Mouse (Mus musculus) inflammation-experienced regulatory T-cells (primary cell): ENCODE measurements around the gene Ifi27l2a. TPM values are rescaled to one million over a fixed set of nuclear protein-coding genes. Genes with fewer than 3 reads are reported as not detected.

ENCODE experiments used
- polyA plus RNA-seq, 2 experiments: library from polyadenylated mRNA; unstranded; fragments of 100-300 nt; shearing (Covaris generic); gene quantifications; one replicate each; pipeline ENCODE4 v1.2.1; 2017

Ifi27l2a gene
- 1,000 to 10,000 TPM in 1 of 2 experiments, 100 to 1,000 TPM in 1; 502 to 1,133 TPM for polyA plus RNA-seq

GRCm38 (mm10) chr12:103443524-103443923 lies at the start of gene Ifi27l2a:
Gene Ifi27l2a, minus strand, starts transcription at chr12:103443680.

DNA sequence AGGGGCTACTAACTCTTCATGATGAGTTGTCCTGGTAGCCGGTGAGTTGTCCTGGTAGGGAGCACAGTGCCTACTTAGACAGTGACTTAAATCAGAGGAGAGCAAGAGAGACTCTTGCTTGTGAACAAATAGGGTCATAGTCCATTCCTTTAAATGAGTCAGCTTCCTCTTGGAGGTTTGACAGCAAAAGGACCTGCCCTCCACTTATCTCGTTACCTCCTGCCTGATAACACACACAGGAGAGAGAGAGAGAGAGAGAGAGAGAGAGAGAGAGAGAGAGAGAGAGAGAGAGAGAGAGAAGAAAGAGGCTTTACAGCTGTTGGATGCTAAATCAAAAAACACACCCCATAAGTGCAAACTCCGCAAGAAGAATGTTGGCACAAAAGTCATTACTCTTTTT lies 13.7 kb upstream of the Ifi27l2a start, which contains the start of gene Ifi27l2b:
Gene Ifi27l2b (minus strand): TSS at position 84 of the 400 bp plus-strand sequence.

DNA sequence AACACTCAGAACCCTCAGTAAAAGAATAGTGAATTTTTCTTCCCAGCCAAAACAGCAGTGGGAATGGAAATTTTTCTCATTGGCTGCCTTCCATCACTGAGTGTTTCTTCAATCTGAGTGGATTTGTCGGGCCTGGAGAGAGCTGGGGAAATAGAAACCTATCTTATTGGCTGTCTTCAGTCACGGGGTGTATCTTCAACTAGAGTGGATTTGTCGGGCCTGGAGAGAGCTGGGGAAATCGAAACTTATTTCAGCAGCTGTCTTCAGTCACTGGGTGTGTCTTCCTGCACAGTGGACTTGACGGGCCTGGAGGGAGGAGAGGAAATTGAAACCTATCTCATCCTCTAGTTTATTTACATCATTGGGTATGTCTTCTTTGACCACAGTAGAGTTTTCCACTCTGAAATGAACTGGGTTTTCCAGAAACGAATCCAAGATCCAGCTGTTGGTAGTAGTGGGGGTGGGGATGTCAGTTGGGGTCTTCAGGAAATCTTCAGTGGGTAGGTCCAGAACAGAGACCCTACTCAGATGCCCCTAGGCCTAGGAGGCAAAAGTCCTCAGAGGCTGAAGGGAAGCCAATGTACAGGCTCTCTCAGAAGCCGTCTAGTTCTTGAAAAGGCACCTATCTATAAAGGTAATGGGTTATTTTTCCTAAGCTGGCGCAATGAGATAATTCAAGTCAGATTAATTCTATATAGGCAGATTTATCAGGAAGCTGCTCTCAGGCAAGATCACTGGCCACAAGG lies 9.3 kb downstream of the Ifi27l2a start, which contains the start of gene Ifi27:
Gene Ifi27 (plus strand): TSS at position 226 of the 746 bp plus-strand sequence.

DNA sequence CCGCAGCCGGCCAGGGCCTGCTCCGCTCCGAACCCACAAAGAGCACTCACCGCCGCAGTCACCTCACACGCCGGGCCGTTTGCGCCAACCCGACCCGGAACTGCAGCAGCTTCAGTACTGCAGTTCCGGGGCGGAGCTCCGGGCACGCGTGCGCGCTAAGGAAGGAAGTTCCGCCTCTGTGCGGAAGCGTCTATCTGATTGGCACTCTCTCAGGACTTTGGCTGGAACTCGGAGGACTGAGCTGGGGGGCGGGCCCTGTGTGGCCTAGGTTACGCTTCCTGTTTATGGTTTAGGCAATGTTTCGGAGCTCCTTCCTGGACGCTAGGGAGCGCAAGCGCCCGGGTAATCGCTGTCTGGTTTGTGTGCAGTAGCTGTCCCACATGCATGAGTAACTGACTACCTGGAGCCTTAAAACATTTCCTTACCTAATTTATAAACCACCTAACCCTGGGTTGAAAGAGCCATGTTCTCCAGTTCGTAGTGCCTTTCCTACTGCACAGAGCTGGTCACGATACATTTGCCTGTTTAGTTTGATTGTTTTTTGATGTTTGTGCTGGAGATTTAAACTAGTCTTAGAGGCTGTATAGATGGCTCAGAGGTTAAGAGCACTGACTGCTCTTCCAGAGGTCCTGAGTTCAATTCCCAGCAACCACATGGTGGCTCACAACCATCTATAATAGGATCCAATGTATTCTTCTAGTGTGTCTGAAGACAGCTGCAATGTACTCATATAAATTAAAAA lies 17.6 kb downstream of the Ifi27l2a start, which contains the start of gene Ddx24:
Gene Ddx24 (minus strand): TSS at position 102 of the 742 bp plus-strand sequence.

GRCm38 (mm10) chr12:103407720-103408119 lies 35.8 kb downstream of the Ifi27l2a start, which contains the start of gene 9330161L09Rik:
Gene 9330161L09Rik, minus strand, starts transcription at chr12:103407820.

Other genes starting within 250 kb of the Ifi27l2a start
- gene Prima1, start 201.5 kb downstream of the Ifi27l2a start, polyA plus RNA-seq: not detected
- not detected for gene Fam181a, start 132.7 kb downstream of the Ifi27l2a start, polyA plus RNA-seq
- 10 to 100 TPM; 28.6 to 46.9 TPM for gene Asb2, start 87.7 kb downstream of the Ifi27l2a start, polyA plus RNA-seq
- 1 to 10 TPM; 2.9 to 8.3 TPM for gene Otub2, start 55.0 kb downstream of the Ifi27l2a start, polyA plus RNA-seq
- gene 9330161L09Rik, start 35.9 kb downstream of the Ifi27l2a start, polyA plus RNA-seq: 1 to 10 TPM; 1.4 to 1.9 TPM
- 100 to 1,000 TPM; 175 to 176 TPM for gene Ddx24, start 17.9 kb downstream of the Ifi27l2a start, polyA plus RNA-seq
- gene Ifi27, start 9.5 kb downstream of the Ifi27l2a start, polyA plus RNA-seq: 100 to 1,000 TPM; 333 to 416 TPM
- gene Ifi27l2b, start 13.5 kb upstream of the Ifi27l2a start, polyA plus RNA-seq: 1 to 10 TPM in 1 of 2 experiments, not detected in 1; 1.6 TPM
- under 1 TPM in 1 of 2 experiments, not detected in 1; 0.33 TPM for gene Ppp4r4, start 88.6 kb upstream of the Ifi27l2a start, polyA plus RNA-seq
- gene Serpina10, start 187.8 kb upstream of the Ifi27l2a start, polyA plus RNA-seq: under 1 TPM in 1 of 2 experiments, not detected in 1; 0.14 TPM
- under 1 TPM in 1 of 2 experiments, not detected in 1; 0.23 TPM for gene Serpina6, start 213.5 kb upstream of the Ifi27l2a start, polyA plus RNA-seq
- gene Serpina16, start 232.5 kb upstream of the Ifi27l2a start, polyA plus RNA-seq: under 1 TPM in 1 of 2 experiments, not detected in 1; 0.53 TPM